Mouse (Mus musculus) MEL (cell line): Measurements from ENCODE around the gene Gk.

ENCODE experiments used
- CTCF ChIP-seq, 3 experiments: IDR thresholded peaks in 2 of 3; conservative IDR thresholded peaks in 1 of 3; 2 replicates each; pipeline ENCODE4 v1.5.1; 2011 to 2012; ENCODE audit warnings: low read length in 3 of 3, low read depth in 2 of 3, mild to moderate bottlenecking in 2 of 3, improper control_type of control experiment in 1 of 3, inconsistent platforms in 1 of 3, mixed read lengths in 1 of 3, moderate library complexity in 1 of 3; ENCODE audit not compliant: control insufficient read depth in 1 of 3, insufficient read depth in 1 of 3, poor library complexity in 1 of 3, severe bottlenecking in 1 of 3
- MAFK ChIP-seq: IDR thresholded peaks from 2 replicates; pipeline ENCODE4 v1.6.1; 2011; ENCODE audit warnings: low read depth, mild to moderate bottlenecking, low read length, improper control_type of control experiment, borderline replicate concordance
- POLR2A ChIP-seq, 2 experiments: IDR thresholded peaks; 2 replicates each; pipeline ENCODE4 v1.6.1; 2011 to 2012; ENCODE audit warnings: low read length in 2 of 2, mild to moderate bottlenecking in 2 of 2, control low read depth in 1 of 2, improper control_type of control experiment in 1 of 2, low read depth in 1 of 2, moderate library complexity in 1 of 2; ENCODE audit not compliant: control insufficient read depth in 1 of 2, insufficient read depth in 1 of 2, poor library complexity in 1 of 2
- UBTF ChIP-seq: IDR thresholded peaks from 2 replicates; pipeline ENCODE4 v1.6.1; 2012; ENCODE audit warnings: low read depth, mild to moderate bottlenecking, inconsistent platforms, low read length, improper control_type of control experiment, moderate library complexity, borderline replicate concordance; ENCODE audit not compliant: insufficient read depth
- ZC3H11A ChIP-seq: IDR thresholded peaks from 2 replicates; pipeline ENCODE4 v1.6.1; 2012; ENCODE audit warnings: low read depth, mild to moderate bottlenecking, inconsistent platforms, low read length, improper control_type of control experiment

- TF ChIP-seq MAFK (no peak), UBTF (no peak), POLR2A (IDR thresholded peaks at IDR 0.05; ENCODE audit: control insufficient read depth in 1 of 2, insufficient read depth in 1 of 2, low read depth in 1 of 2, low read length in 2 of 2, poor library complexity in 1 of 2) (peak; percentile 48 to 54; a peak in 3 of 4 replicates), ZC3H11A (no peak), CTCF (IDR thresholded peaks at IDR 0.05 in 2 of 3, conservative IDR thresholded peaks at IDR 0.05 in 1 of 3; ENCODE audit: control insufficient read depth in 1 of 3, insufficient read depth in 1 of 3, low read depth in 2 of 3, low read length in 3 of 3, poor library complexity in 1 of 3, severe bottlenecking in 1 of 3) (no peak)
Measured at GRCm38 (mm10) chrX:85777141-85777540, 522 bp upstream of the Gk start.
